Mouse (Mus musculus) T-helper 17 cell (primary cell): ENCODE results near the gene Gm5580.
"Not testable (repeated sequence)": the region's sequence is repeated elsewhere in the genome, so short reads cannot be mapped to it uniquely, and the experiment has no call there.

Experiments
- in situ Hi-C, 2 experiments: fragments of 300-600 bp; cut with MboI, MseI; formaldehyde crosslinking; loops; 1 replicate in 1 of 2; 2 replicates in 1 of 2; pipeline ENCODE4 v1.15.1; 2025; ENCODE audit warnings: high pct_unique_total_duplicates in 2 of 2

Gm5580 gene

DNA sequence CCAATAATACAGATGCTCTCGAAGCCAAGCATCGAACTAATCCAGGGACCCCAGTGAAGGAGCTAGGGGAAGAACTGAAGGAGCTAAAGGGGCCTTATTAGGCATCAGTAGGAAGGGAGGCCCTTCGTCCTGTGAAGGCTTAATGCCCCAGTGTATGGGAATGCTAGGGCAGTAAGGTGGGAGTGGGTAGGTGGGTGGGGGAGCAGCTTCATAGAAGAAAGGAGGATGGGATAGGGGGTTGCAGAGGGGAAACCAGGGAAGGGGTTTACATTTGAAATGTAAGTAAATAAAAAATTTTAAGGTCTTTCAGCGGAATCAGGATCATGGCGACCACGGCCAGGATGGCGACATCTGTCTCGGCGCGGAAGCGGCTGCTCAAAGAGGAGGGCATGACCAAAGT is at the start of gene Gm5580:
Gene Gm5580, plus strand, starts transcription at position 301 of the 400 bp plus-strand sequence.
- in situ Hi-C loops: loop anchor here in 1 of 2 experiments (25.0 kb wide), 2 partner anchors 264 to 664 kb away; no protein-coding TSS in a partner anchor

DNA sequence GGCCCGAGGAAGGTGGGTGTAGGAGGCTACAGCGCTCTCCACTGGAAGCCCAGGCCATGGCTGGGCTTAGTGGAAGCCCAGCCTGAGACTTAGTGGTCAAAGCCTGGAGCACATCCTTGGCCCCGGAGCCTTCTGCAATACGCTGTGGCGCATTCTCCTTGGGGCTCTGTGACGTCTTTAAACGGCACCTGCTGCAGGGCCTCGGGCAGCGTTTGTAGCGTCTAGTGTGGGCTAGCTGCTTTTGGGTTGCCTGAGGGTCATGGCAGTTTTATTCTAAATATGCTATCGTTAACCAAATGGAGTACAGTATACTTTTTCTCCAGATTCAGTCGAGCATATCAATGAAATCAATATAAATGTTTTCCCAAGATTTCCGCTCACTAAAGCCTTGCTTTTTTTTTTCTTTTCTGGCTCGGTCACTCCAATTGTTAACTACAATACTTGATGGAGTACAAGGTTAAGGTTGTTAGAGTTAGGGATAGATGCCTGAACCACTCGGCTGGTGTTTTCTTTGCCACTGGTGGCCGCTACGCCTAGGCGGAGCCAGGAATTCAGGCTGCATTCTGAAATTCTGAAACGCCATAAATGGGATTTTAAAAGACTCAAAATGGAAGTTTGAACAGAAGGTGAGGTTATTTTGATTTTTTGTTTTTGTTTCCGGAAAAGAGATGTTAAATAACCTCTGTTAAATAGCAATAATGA is 44.5 kb upstream of the Gm5580 start, which contains the start of gene Olfr212:
Gene Olfr212, plus strand, starts transcription at position 215 of the 702 bp plus-strand sequence.
- in situ Hi-C loops: loop anchor here in 1 of 2 experiments (10.0 kb wide), 1 partner anchor 498 kb away; no protein-coding TSS in a partner anchor

DNA sequence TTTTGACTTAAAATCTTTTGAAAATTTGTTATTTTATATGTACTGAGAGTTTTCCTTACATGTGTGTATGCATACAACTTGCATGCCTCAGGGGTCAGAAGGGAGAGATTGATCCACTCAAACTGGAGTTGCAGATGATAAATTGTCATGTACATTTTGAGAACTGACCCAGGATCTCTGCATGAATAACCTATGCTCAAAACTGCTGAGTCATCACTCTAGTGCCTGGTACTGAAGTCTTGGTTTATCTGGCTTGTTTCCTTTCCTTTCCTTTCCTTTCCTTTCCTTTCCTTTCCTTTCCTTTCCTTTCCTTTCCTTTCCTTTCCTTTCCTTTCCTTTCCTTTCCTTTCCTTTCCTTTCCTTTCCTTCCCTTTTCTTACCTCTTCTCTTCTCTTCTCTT is 36.1 kb upstream of the Gm5580 start:
- in situ Hi-C loops: no loop called here

DNA sequence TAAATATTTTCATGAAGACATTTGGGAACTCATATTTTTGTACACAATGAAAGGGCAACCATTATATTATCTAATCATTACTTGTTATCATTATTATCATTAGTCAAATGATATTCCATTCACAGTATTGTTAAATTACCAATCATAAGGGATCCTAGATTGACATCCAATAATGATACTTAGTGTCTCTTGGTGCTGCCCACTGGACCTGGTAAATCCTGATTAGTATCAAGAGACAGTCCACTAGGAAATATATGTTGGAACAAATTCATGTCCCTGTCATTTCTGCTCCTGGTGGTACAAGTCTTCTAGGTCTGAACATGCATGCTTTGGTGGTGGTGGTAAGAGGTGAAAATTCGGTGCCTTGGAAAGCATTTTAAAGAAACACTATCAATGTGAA is 12.8 kb upstream of the Gm5580 start, which contains the start of gene Olfr213:
Gene Olfr213, plus strand, starts transcription at position 301 of the 400 bp plus-strand sequence.
- in situ Hi-C loops: loop anchor here (5.0 to 10.0 kb wide), 2 partner anchors 369 to 1297 kb away; no protein-coding TSS in a partner anchor

DNA sequence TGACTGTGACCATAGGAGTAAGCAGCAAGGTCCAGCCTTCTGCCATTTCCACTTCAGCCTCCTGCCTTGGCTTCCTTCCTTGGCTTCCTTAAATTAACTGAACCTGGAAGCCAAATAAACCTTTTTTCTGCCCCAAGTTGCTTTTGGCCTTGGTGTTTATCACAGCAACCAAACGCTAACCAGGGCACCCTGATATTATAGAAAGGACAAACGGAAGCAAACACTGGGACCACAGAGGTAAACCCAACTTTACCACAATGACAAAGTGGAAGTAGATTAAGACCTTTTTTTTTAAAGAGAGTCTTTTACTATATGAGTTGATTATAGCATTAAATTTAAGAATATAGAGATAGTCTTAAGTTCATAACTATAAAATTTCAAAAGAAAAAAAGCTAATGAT is 8.4 kb upstream of the Gm5580 start:
- in situ Hi-C loops: no loop called here

DNA sequence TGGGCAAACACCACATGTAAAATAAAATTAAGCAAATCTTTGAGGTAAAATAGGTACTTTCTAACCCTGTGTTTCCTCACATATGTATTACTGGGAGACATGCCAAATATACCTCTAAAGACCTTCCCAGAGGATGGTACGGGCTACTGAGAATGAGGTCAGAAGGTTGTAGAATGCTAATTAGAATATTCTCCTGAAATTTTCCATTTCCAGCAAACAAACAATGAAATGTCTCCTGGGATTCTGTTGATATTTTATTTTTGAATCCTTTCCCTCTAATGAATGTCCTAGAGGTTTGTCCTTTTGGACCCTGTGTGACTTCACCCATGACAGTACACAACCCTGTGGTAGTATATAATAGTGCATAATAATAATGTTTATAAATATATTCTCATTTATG is 3.0 kb downstream of the Gm5580 start, which contains the start of gene Olfr214:
Gene Olfr214, plus strand, starts transcription at position 301 of the 400 bp plus-strand sequence.
- in situ Hi-C loops: loop anchor here in 1 of 2 experiments (25.0 kb wide), 2 partner anchors 267 to 667 kb away; no protein-coding TSS in a partner anchor

DNA sequence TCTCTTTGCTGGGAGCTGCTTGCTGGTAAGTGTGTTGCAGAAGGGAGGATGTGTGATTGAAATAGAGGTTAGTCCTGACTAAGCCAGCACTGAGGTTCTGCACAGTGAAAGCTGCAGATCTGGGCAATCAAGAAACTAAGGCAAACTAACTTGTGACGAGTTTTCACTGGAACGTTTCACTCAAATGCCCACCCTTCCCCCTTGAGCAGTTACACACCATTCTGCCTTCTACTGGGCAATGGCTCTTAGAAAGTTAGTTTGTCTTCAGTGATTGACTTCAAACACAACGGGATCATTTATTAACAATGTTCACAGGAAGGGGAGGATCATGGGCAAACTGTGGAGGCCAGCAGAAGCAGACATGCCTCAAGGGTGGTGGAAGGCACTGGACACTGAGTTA is 4.0 kb downstream of the Gm5580 start:
- in situ Hi-C loops: loop anchor here in 1 of 2 experiments (25.0 kb wide), 2 partner anchors 268 to 668 kb away; no protein-coding TSS in a partner anchor

DNA sequence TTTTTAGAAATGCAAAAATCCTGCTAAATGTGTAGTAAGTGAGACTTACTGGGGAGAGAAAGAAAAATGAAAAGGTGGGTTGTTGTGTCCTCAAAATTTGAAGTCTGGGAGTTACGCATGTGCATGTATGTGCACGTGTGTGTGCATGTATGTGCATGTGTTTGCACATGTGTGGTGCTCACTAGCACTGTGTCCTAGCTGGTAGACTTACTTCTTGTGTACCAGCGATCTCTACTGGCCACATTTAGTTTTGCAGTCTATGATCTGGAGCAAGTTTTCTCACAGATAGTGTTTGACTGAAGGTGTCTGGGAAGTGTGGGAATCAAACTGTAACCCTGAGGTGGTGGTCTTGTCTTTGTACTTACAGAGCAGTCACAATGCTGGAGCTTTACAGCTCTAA is 18.9 kb downstream of the Gm5580 start:
- in situ Hi-C loops: loop anchor here (5.0 to 25.0 kb wide), 4 partner anchors 283 to 683 kb away; no protein-coding TSS in a partner anchor

DNA sequence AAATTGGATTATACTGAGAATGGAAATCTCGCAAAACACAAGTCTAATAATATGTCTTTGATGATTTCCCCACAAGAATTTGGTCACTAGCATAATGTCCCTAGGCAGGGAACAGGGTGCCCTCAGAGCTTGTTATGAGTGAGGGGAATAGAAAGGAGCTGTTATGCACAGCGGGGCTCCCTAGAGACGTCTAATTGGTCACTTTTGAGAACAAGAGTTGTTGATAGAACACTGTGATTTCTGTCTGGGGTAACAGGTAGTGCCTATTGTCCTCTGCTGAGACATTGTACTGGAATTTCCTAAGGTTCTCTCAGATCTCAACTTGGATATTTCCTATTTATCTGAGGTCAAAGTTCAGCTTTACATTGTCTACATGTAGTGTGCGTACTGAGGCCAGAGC is 33.2 kb downstream of the Gm5580 start, which contains the start of gene Olfr215:
Gene Olfr215, minus strand, starts transcription at position 101 of the 400 bp plus-strand sequence.
- in situ Hi-C loops: no loop called here

DNA sequence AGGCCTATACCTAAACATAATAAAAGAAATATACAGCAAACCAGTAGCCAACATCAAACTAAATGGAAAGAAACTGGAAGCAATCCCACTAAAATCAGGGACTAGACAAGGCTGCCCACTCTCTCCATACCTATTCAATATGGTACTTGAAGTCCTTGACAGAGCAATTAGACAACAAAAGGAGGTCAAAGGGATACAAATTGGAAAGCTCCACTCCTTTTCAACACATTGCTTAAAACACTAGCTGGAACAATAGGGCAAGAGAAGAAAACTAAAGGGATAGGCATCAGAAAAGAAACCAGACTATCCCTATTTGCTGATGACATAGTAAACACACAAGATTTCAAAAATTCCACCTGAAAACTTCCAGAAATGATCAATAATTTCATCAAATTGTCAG is 50.0 kb downstream of the Gm5580 start:
- in situ Hi-C loops: not testable (repeated sequence)
